Mouse (Mus musculus) midbrain, embryonic 16.5 days (tissue): ENCODE data around the gene Zfp428. TPM values are rescaled to one million over a fixed set of nuclear protein-coding genes. Genes with fewer than 3 reads are reported as not detected.

Experiments used
- polyA plus RNA-seq: library from polyadenylated mRNA; unstranded; fragments of >200 nt; fragmentation: Nextera tagmentation; extraction: Ambion mirVana; gene quantifications from 2 replicates; pipeline ENCODE4 v1.2.1, GENCODE M21; 2015

Gene Zfp428
- polyA plus RNA-seq, 1 experiment from 2014 or later, result 327 TPM

Other genes starting within 250 kb of the Zfp428 start
- gene Zfp93, start 236.6 kb upstream of the Zfp428 start, polyA plus RNA-seq, result 7.1 and 7.5 TPM in 2 replicates
- 46.2 and 46.3 TPM in 2 replicates for gene Zfp61, start 205.8 kb upstream of the Zfp428 start, polyA plus RNA-seq
- 22.2 and 23.1 TPM in 2 replicates for gene Zfp94, start 190.3 kb upstream of the Zfp428 start, polyA plus RNA-seq
- gene Tescl, start 173.1 kb upstream of the Zfp428 start, polyA plus RNA-seq, result 0.29 TPM in 1 of 2 replicates, not detected in the other
- not detected in 2 replicates for gene Lypd5, start 157.8 kb upstream of the Zfp428 start, polyA plus RNA-seq
- 0.81 and 0.84 TPM in 2 replicates for gene Kcnn4, start 136.7 kb upstream of the Zfp428 start, polyA plus RNA-seq
- 38.3 and 39.4 TPM in 2 replicates for gene Smg9, start 107.4 kb upstream of the Zfp428 start, polyA plus RNA-seq
- not detected in 2 replicates for gene Irgc1, start 54.7 kb upstream of the Zfp428 start, polyA plus RNA-seq
- 1.6 and 1.8 TPM in 2 replicates for gene Plaur, start 44.5 kb upstream of the Zfp428 start, polyA plus RNA-seq
- gene Cadm4, start 25.0 kb upstream of the Zfp428 start, polyA plus RNA-seq, result 63.2 and 75.3 TPM in 2 replicates
- 1.6 and 1.7 TPM in 2 replicates for gene AC161166.1, start 5.4 kb downstream of the Zfp428 start, polyA plus RNA-seq
- gene Irgq, start 23.7 kb downstream of the Zfp428 start, polyA plus RNA-seq, result 26.3 and 26.9 TPM in 2 replicates
- not detected in 2 replicates for gene Pinlyp, start 39.1 kb downstream of the Zfp428 start, polyA plus RNA-seq
- 66.1 and 66.9 TPM in 2 replicates for gene Xrcc1, start 39.3 kb downstream of the Zfp428 start, polyA plus RNA-seq
- 26.5 and 30.7 TPM in 2 replicates for gene Ethe1, start 80.5 kb downstream of the Zfp428 start, polyA plus RNA-seq
- 18.2 and 20.9 TPM in 2 replicates for gene Zfp575, start 80.6 kb downstream of the Zfp428 start, polyA plus RNA-seq
- not detected in 2 replicates for gene Phldb3, start 103.8 kb downstream of the Zfp428 start, polyA plus RNA-seq
- gene Lypd3, start 129.5 kb downstream of the Zfp428 start, polyA plus RNA-seq, result 0.36 and 0.45 TPM in 2 replicates
- not detected in 2 replicates for gene Tex101, start 169.7 kb downstream of the Zfp428 start, polyA plus RNA-seq
- gene BC049730, start 202.2 kb downstream of the Zfp428 start, polyA plus RNA-seq, result not detected in 2 replicates
- gene Gm4763, start 219.9 kb downstream of the Zfp428 start, polyA plus RNA-seq, result not detected in 2 replicates